Mouse (Mus musculus) cerebellum, adult 2 months (tissue): ENCODE measurements around the gene Klhl9. TPM values are rescaled to one million over a fixed set of nuclear protein-coding genes. Genes with fewer than 3 reads are reported as not detected.
"Not testable (repeated sequence)": the region's sequence is repeated elsewhere in the genome, so short reads cannot be mapped to it uniquely, and the experiment has no call there.

Source experiments
- DNase-seq, 2 experiments: peaks; one replicate each; pipeline ENCODE4 v3.0.0; 2021
- H3K27ac ChIP-seq: fragments of 200-500 bp; 2 replicates; pipeline ENCODE4 v1.5.1; 2012; ENCODE audit warnings: low read length, control low read depth, inconsistent platforms; ENCODE audit not compliant: insufficient read depth
- H3K27me3 ChIP-seq: fragments of 200-500 bp; 2 replicates; pipeline ENCODE4 v1.6.1; 2012; ENCODE audit warnings: inconsistent platforms, mild to moderate bottlenecking, low read length, moderate library complexity; ENCODE audit not compliant: control insufficient read depth, insufficient read depth
- H3K4me1 ChIP-seq: fragments of 200-500 bp; 2 replicates; pipeline ENCODE4 v1.6.1; 2011; ENCODE audit warnings: low read length; ENCODE audit not compliant: control insufficient read depth, insufficient read depth
- H3K4me3 ChIP-seq: fragments of 200-500 bp; replicated peaks from 2 replicates; pipeline ENCODE3; 2011; ENCODE audit warnings: mild to moderate bottlenecking, low read depth, low read length, control low read depth; ENCODE audit not compliant: insufficient read depth
- CTCF ChIP-seq: fragments of 200-500 bp; IDR thresholded peaks from 2 replicates; pipeline ENCODE4 v1.5.1; 2011; ENCODE audit warnings: low read depth, mild to moderate bottlenecking, control low read depth, low read length, moderate library complexity, borderline replicate concordance; ENCODE audit not compliant: insufficient read depth
- POLR2A ChIP-seq: fragments of 200-500 bp; IDR thresholded peaks from 2 replicates; pipeline ENCODE4 v1.6.1; 2011; ENCODE audit warnings: low read length, control low read depth, borderline replicate concordance; ENCODE audit not compliant: insufficient read depth
- WGBS: fragments of 180-500 bp; shearing (Covaris S2); methylation state at CpG from one replicate; pipeline ENCODE4 v1.1.7; 2018; 5-methylcytosine and 5-hydroxymethylcytosine counted together
- polyA plus RNA-seq: library from polyadenylated mRNA; depleted of rRNA; stranded (reverse); fragments of >200 nt; gene quantifications from 2 replicates; pipeline ENCODE4 v1.2.3, GENCODE M21; 2012; rRNA removed

Gene Klhl9
- 43.6 and 44.7 TPM in 2 replicates for polyA plus RNA-seq

DNA sequence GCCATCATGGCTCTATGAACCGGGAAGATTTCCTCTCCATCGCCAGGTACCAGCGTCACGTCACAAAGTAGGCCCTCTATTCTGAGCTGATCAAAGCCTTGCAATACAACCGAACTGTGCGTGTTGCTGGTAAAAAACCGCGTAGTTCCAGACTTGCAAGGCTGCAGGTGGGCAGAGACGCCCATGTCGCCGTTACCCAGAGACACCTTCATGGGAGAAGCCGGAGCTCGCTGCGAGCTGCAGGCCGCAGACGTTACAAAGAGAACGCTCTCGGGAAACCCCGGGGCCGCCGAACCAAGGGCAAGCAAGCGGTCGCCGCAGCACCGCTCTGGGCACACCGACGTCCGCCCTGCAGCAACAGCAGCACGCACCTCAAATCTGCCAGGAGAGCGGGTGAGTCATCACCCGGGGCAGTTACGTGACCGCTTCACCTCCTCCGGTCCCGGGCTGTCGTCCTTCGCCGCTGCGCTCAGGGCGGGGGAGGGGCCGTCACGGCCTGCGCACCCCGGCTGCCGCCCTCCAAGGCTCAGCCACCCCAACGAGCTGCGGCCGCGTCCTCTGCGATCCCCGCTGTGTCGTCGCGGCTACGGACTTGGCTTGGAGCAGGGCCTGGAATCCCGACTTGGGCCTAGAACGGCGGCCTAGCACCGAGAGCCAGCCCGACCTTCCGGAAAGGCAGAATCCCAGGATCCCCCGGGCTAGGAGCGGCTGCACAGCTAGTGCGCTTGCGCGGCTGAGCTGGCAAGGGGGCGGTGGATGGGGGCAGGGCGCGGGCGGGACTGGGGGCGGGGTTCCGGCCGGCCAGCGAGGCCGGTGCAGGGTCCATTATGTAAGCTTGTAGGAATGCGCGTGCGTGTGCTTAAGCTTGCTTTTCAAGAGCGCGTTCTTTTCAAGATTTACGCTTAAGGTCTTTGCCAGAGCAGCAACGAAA lies at the start of gene Klhl9, which contains the start of gene Gm26566:
Klhl9 (minus strand) TSS at position 675 of the 931 bp plus-strand sequence.
Gm26566 (plus strand) TSS at position 15 of the 931 bp plus-strand sequence.
- under 1% methylated on average over 82 of the region's 82 CpGs for WGBS

DNA sequence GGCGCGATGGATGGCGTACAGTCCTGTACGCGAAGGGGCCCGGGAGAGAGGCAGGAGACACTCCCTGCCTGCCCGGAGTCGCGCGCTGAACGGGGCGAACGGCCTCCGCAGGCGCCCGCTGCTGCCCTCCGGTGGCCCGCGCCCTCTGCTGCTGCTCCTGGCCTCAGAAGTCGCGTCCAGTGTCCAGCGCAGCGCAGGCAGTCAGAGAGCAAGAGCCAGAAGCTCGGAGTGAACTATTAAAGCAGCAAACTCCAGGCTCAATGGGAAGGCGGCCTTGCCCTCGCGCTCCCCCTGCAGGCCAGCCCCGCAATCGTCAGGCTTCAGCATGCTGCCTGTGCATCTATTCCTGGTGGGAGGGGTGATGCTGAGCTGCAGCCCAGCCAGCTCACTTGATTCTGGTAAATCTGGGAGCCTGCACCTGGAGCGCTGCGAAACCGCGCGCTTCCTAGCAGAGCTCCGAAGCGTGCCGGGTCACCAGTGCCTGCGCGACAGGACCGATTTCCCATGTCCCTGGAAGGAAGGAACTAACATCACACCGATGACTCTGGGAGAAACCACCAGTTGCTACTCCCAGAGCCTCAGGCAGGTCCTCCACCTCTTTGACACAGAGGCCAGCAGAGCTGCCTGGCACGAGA lies 41.2 kb upstream of the Klhl9 start:
- not testable (repeated sequence) for H3K4me3 ChIP-seq, H3K27me3 ChIP-seq, H3K4me1 ChIP-seq, H3K27ac ChIP-seq
- peak; percentile 60 to 73 for DNase-seq
- peak; percentile 33; the same call in 1 of the 2 replicates for TF ChIP-seq CTCF
- WGBS: 3% methylated on average over 40 of the region's 42 CpGs

More for the DNA sequence above, at the start of gene Klhl9, which contains the start of gene Gm26566:
- Histone ChIP-seq H3K4me3 (peak within 1 kb of the TSS; percentile 98), H3K27ac (peak within 1 kb of the TSS; percentile 100), H3K4me1 (no peaks in the 10 kb centered on the region), H3K27me3 (no peaks in the 10 kb centered on the region)
- peak; percentile 90 for TF ChIP-seq POLR2A
- no peak for TF ChIP-seq CTCF
- peak; percentile 95 to 96 for DNase-seq

DNA sequence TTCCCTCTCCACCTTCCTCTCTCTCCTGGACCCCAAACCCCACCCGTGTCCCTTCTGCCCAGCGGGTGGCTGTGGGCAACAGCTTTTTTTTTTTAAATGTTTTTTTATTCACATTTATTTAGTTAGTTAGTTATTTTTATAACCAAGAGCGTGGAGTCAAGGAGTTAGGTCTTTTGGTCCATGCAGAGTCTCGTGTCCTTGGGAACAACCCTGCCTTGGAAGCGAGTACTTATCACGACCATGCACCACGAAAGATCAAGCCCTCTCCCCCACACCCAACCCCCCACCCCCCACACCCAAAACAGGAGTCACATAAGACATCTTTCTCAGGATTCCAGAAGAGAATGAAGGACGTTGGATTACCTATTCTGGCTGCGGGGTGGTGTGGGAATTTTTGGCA lies 40.1 kb upstream of the Klhl9 start:
- peak; percentile 34 to 37 for DNase-seq
- not testable (repeated sequence) for H3K4me1 ChIP-seq, H3K27ac ChIP-seq, H3K4me3 ChIP-seq, H3K27me3 ChIP-seq
- WGBS: 68% methylated on average over 9 of the region's 9 CpGs

DNA sequence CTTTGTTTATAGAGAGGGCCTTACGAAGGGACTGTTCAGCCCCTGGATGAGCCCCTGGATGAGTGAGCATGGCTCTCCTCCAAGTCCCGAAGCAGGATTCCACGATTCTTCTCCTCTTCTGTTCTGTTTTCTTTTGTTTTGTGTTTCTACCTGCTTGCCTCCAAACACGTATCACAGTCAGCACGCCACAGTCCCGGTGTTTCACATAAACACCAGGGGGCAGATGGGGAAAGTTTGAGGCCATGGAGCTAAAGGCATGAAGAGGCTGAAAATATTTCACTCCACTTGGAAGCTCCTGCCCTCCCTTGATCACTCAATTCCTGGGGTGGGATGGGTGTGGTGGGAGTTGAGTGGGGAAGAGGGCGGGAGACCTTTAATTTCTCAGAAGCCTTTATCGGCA lies 39.5 kb upstream of the Klhl9 start:
- not testable (repeated sequence) for H3K27me3 ChIP-seq, H3K4me3 ChIP-seq, H3K4me1 ChIP-seq, H3K27ac ChIP-seq
- DNase-seq: peak; percentile 72 to 74
- WGBS: 72% methylated on average over 6 of the region's 8 CpGs

DNA sequence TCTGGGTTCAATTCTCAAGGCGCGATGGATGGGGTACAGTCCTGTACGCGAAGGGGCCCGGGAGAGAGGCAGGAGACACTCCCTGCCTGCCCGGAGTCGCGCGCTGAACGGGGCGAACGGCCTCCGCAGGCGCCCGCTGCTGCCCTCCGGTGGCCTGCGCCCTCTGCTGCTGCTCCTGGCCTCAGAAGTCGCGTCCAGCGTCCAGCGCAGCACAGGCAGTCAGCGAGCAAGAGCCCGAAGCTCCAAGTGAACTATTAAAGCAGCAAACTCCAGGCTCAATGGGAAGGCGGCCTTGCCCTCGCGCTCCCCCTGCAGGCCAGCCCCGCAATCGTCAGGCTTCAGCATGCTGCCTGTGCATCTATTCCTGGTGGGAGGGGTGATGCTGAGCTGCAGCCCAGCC lies 38.2 kb upstream of the Klhl9 start:
- peak; percentile 74 to 79 for DNase-seq
- H3K27me3 ChIP-seq, H3K27ac ChIP-seq, H3K4me1 ChIP-seq, H3K4me3 ChIP-seq: not testable (repeated sequence)
- under 1% methylated on average over 28 of the region's 28 CpGs for whole genome bisulfite sequencing

DNA sequence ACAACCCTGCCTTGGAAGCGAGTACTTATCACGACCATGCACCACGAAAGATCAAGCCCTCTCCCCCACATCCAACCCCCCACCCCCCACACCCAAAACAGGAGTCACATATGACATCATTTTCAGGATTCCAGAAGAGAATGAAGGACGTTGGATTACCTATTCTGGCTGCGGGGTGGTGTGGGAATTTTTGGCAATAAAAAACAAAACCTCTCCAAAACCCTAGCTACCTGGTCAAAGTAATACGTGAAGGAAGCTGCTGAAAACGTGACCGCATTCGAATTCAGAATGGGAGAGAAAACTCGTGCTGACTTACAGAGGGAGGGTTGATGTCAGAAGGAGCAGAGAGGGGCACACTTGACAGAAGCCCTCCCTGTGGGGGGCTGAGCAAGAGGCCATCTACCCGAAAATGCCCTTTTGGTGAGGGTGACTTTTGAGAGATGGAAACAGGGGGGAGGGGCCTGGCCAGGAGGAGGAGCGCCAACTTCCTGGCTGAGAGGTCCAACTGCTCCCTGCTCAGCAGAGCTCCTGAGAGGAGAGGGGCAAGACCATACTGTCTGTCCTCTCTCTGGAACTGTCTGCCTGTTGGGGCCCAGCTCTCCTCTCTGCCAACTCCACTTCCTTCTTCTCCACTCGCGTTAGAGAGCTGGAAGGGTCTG lies 37.5 kb upstream of the Klhl9 start, which contains the start of gene Gm13283:
Gm13283 (plus strand) TSS at position 510 of the 659 bp plus-strand sequence.
- not testable (repeated sequence) for H3K27ac ChIP-seq, H3K4me1 ChIP-seq, H3K4me3 ChIP-seq, H3K27me3 ChIP-seq
- WGBS: 24% methylated on average over 9 of the region's 14 CpGs
- peak; percentile 45 to 47 for DNase-seq

DNA sequence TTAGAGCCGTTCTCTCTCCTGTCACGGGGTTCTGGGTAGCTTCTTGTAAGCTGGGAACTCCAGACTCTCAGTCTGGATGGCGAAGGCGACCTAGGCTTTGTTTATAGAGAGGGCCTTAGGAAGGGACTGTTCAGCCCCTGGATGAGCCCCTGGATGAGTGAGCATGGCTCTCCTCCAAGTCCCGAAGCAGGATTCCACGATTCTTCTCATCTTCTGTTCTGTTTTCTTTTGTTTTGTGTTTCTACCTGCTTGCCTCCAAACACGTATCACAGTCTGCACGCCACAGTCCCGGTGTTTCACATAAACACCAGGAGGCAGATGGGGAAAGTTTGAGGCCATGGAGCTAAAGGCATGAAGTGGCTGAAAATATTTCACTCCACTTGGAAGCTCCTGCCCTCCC lies 36.5 kb upstream of the Klhl9 start:
- H3K27ac ChIP-seq, H3K27me3 ChIP-seq, H3K4me3 ChIP-seq, DNase-seq, H3K4me1 ChIP-seq: not testable (repeated sequence)
- 91% methylated on average over 9 of the region's 9 CpGs for WGBS

DNA sequence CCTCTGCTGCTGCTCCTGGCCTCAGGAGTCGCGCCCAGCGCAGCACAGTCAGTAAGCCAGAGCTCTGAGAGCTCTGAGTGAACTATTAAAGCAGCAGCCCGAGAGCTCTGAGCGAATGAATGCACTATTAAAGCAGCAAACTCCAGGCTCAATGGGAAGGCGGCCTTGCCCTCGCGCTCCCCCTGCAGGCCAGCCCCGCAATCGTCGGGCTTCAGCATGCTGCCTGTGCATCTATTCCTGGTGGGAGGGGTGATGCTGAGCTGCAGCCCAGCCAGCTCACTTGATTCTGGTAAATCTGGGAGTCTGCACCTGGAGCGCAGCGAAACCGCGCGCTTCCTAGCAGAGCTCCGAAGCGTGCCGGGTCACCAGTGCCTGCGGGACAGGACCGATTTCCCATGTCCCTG lies 35.4 kb upstream of the Klhl9 start:
- peak; percentile 20; the same call in 1 of the 2 replicates for TF ChIP-seq POLR2A
- TF ChIP-seq CTCF: peak; percentile 70
- 0% methylated on average over 21 of the region's 21 CpGs for WGBS
- H3K27me3 ChIP-seq, H3K4me1 ChIP-seq, H3K27ac ChIP-seq: not testable (repeated sequence)
- DNase-seq: peak; percentile 89 to 94
- H3K4me3 ChIP-seq: peak overlapping the region; percentile 70

DNA sequence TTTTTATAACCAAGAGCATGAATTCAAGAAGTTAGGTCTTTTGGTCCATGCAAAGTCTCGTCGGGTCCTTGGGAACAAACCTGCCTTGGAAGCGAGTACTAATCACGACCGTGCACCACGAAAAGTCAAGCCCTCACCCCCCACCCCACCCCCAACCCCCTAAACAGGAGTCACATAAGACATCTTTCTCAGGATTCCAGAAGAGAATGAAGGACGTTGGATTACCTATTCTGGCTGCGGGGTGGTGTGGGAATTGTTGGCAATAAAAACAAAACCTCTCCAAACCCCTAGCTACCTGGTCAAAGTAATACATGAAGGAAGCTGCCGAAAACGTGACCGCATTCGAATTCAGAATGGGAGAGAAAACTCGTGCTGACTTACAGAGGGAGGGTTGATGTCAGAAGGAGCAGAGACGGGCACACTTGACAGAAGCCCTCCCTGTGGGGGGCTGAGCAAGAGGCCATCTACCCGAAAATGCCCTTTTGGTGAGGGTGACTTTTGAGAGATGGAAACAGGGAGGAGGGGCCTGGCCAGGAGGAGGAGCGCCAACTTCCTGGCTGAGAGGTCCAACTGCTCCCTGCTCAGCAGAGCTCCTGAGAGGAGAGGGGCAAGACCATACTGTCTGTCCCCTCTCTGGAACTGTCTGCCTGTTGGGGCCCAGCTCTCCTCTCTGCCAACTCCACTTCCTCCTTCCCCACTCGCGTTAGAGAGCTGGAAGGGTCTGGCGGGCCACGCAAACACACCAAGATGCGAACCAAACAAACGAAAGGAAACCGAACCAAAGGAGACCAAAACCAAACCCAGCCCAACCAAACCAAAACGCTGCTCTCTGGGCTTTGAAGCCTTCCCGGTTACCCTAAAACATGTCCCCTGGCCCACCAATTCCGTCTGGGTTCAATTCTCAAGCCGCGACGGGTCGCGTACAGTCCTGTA lies 34.6 kb upstream of the Klhl9 start:
- DNase-seq: peak; percentile 17 to 25
- whole genome bisulfite sequencing: 9% methylated on average over 28 of the region's 31 CpGs
- H3K27me3 ChIP-seq, H3K4me1 ChIP-seq: not testable (repeated sequence)
- H3K27ac ChIP-seq: peak overlapping the region; percentile 41; the same call in 1 of the 2 replicates
- H3K4me3 ChIP-seq: peak overlapping the region; percentile 70

DNA sequence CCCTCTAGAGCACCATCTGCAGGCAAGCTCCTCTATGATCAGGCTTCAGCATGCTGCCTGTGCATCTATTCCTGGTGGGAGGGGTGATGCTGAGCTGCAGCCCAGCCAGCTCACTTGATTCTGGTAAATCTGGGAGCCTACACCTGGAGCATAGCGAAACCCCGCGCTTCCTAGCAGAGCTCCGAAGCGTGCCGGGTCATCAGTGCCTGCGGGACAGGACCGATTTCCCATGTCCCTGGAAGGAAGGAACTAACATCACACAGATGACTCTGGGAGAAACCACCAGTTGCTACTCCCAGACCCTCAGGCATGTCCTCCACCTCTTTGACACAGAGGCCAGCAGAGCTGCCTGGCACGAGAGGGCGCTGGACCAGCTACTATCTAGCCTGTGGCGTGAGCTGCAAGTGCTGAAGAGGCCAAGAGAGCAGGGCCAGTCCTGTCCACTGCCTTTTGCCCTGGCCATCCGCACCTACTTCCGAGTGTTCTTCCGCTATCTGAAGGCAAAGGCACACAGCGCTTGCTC lies 32.6 kb upstream of the Klhl9 start, which contains the start of gene Gm13271:
Gm13271 (plus strand) TSS at position 51 of the 523 bp plus-strand sequence.
- WGBS: 84% methylated on average over 15 of the region's 15 CpGs
- not testable (repeated sequence) for H3K27ac ChIP-seq, H3K4me1 ChIP-seq, H3K27me3 ChIP-seq, H3K4me3 ChIP-seq
- peak; percentile 77 to 80 for DNase-seq
